Mouse (Mus musculus) neural tube, embryonic 12.5 days (tissue): ENCODE data around the gene Galr2. TPM values are rescaled to one million over a fixed set of nuclear protein-coding genes. Genes with fewer than 3 reads are reported as not detected.

Experiments used
- ATAC-seq: fragments of 200-750 bp; cut with Nextera tagmentation; 2 replicates; pipeline ENCODE4 v1.8.0; 2017; ENCODE audit warnings: low read depth, mild to moderate bottlenecking, moderate TSS enrichment, moderate library complexity; ENCODE audit not compliant: low FRiP score
- H3K27ac ChIP-seq: fragments of 300-500 bp; sonication (generic); 2 replicates; pipeline ENCODE4 v1.5.1; 2016
- H3K27me3 ChIP-seq: fragments of 300-500 bp; sonication (generic); replicated peaks from 2 replicates; pipeline ENCODE4 v1.6.1; 2016; ENCODE audit warnings: mild to moderate bottlenecking
- H3K36me3 ChIP-seq: fragments of 300-500 bp; sonication (generic); 2 replicates; pipeline ENCODE4 v1.6.1; 2016; ENCODE audit warnings: mild to moderate bottlenecking
- H3K4me1 ChIP-seq: fragments of 300-500 bp; sonication (generic); 2 replicates; pipeline ENCODE4 v1.6.1; 2016
- H3K4me2 ChIP-seq: fragments of 300-500 bp; sonication (generic); replicated peaks from 2 replicates; pipeline ENCODE4 v1.6.1; 2016; ENCODE audit warnings: mild to moderate bottlenecking
- H3K4me3 ChIP-seq: fragments of 300-500 bp; sonication (generic); 2 replicates; pipeline ENCODE4 v1.5.1; 2016
- H3K9ac ChIP-seq: fragments of 300-500 bp; sonication (generic); 2 replicates; pipeline ENCODE4 v1.6.1; 2016; ENCODE audit warnings: mild to moderate bottlenecking
- H3K9me3 ChIP-seq: fragments of 300-500 bp; sonication (generic); 2 replicates; pipeline ENCODE4 v1.6.1; 2016; ENCODE audit warnings: mild to moderate bottlenecking
- whole genome bisulfite sequencing: fragments of 180-500 bp; shearing (Covaris S2); methylation state at CpG from one replicate; pipeline ENCODE4 v1.1.7; 2016; 5-methylcytosine and 5-hydroxymethylcytosine counted together
- polyA plus RNA-seq: library from polyadenylated mRNA; unstranded; fragments of >200 nt; fragmentation: Nextera tagmentation; extraction: Ambion mirVana; gene quantifications from 2 replicates; pipeline ENCODE4 v1.2.1, GENCODE M21; 2016

The Galr2 gene
- 1.4 and 2.0 TPM in 2 replicates for polyA plus RNA-seq

GRCm38 (mm10) chr11:116280751-116281663 is at the start of gene Galr2:
Galr2 (plus strand) TSS chr11:116280939.
- Histone ChIP-seq H3K4me3 (peak within 1 kb of the TSS; percentile 20), H3K36me3 (no peaks in the 10 kb centered on the region), H3K27me3 (peaks cover 64% of the 10 kb centered on the region), H3K27ac (no peak within 1 kb of the TSS), H3K4me2 (peak within 1 kb of the TSS; percentile 55), H3K9me3 (no peaks in the 10 kb centered on the region), H3K4me1 (peaks cover 6% of the 10 kb centered on the region), H3K9ac (peak within 1 kb of the TSS; percentile 9; the same call in 1 of the 2 replicates)
- WGBS, result 5% methylated on average over 48 of the region's 48 CpGs
- no peak for ATAC-seq

- Histone ChIP-seq H3K27me3 (peaks cover 24% of the 10 kb centered on the region), H3K27ac (no peak overlapping the region), H3K4me2 (peak overlapping the region; percentile 16; the same call in 1 of the 2 replicates), H3K4me3 (no peak overlapping the region), H3K36me3 (no peaks in the 10 kb centered on the region), H3K4me1 (no peaks in the 10 kb centered on the region), H3K9me3 (no peaks in the 10 kb centered on the region), H3K9ac (0 out of 2 replicates have a peak overlapping the region, but pooled peaks have one; percentile 17)
- ATAC-seq, result no peak
- WGBS, result 25% methylated on average over 17 of the region's 17 CpGs
Measured at GRCm38 (mm10) chr11:116232427-116232826, 48.3 kb upstream of the Galr2 start.

- 92% methylated on average over 8 of the region's 8 CpGs for WGBS
- Histone ChIP-seq H3K27me3 (peaks cover 31% of the 10 kb centered on the region), H3K4me1 (peaks cover 7% of the 10 kb centered on the region), H3K27ac (no peak overlapping the region), H3K36me3 (no peaks in the 10 kb centered on the region), H3K4me2 (no peak overlapping the region), H3K4me3 (no peak overlapping the region), H3K9me3 (no peaks in the 10 kb centered on the region), H3K9ac (no peak overlapping the region)
- ATAC-seq, result no peak
Measured at GRCm38 (mm10) chr11:116234901-116235300, 45.8 kb upstream of the Galr2 start.

- Histone ChIP-seq H3K27me3 (peaks cover 28% of the 10 kb centered on the region), H3K36me3 (no peaks in the 10 kb centered on the region; the same call in 1 of the 2 replicates)
- WGBS, result 13% methylated on average over 31 of the region's 31 CpGs
Measured at GRCm38 (mm10) chr11:116237742-116238395, 42.9 kb upstream of the Galr2 start, which contains the start of gene Evpl. Evpl (minus strand) TSS chr11:116238077.

GRCm38 (mm10) chr11:116239797-116240196 is 40.9 kb upstream of the Galr2 start:
- Histone ChIP-seq H3K27ac (no peak overlapping the region), H3K9ac (no peak overlapping the region)

More at GRCm38 (mm10) chr11:116237742-116238395, 42.9 kb upstream of the Galr2 start, which contains the start of gene Evpl:
- no peak for ATAC-seq
- no peaks in the 10 kb centered on the region for H3K9me3 ChIP-seq
- no peak within 1 kb of the TSS for H3K9ac ChIP-seq
- no peak within 1 kb of the TSS for H3K27ac ChIP-seq
- peaks cover 17% of the 10 kb centered on the region for H3K4me1 ChIP-seq
- H3K4me3 ChIP-seq, result no peak within 1 kb of the TSS
- H3K4me2 ChIP-seq, result peak within 1 kb of the TSS; percentile 16; the same call in 1 of the 2 replicates

GRCm38 (mm10) chr11:116241744-116242235 is 38.9 kb upstream of the Galr2 start:
- peaks cover 19% of the 10 kb centered on the region for H3K27me3 ChIP-seq
- peaks cover 17% of the 10 kb centered on the region for H3K4me1 ChIP-seq
- H3K4me2 ChIP-seq, result no peak overlapping the region
- peaks cover 36% of the 10 kb centered on the region for H3K36me3 ChIP-seq
- no peak overlapping the region for H3K4me3 ChIP-seq
- 12% methylated on average over 12 of the region's 12 CpGs for WGBS
- ATAC-seq, result no peak
- no peak overlapping the region; the same call in 1 of the 2 replicates for H3K9ac ChIP-seq
- H3K27ac ChIP-seq, result no peak overlapping the region; the same call in 1 of the 2 replicates
- no peaks in the 10 kb centered on the region for H3K9me3 ChIP-seq

More at GRCm38 (mm10) chr11:116239797-116240196, 40.9 kb upstream of the Galr2 start:
- Histone ChIP-seq H3K27me3 (peaks cover 19% of the 10 kb centered on the region), H3K9me3 (no peaks in the 10 kb centered on the region), H3K4me1 (peaks cover 17% of the 10 kb centered on the region), H3K4me2 (no peak overlapping the region), H3K36me3 (peaks cover 16% of the 10 kb centered on the region), H3K4me3 (no peak overlapping the region)
- WGBS, result 6% methylated on average over 7 of the region's 7 CpGs
- no peak for ATAC-seq

- Histone ChIP-seq H3K4me3 (no peak overlapping the region), H3K4me2 (no peak overlapping the region), H3K9ac (no peak overlapping the region), H3K27ac (no peak overlapping the region), H3K9me3 (no peaks in the 10 kb centered on the region), H3K27me3 (no peaks in the 10 kb centered on the region), H3K36me3 (peaks cover 63% of the 10 kb centered on the region), H3K4me1 (peaks cover 13% of the 10 kb centered on the region)
- no peak for ATAC-seq
- 89% methylated on average over 8 of the region's 8 CpGs for WGBS
Measured at GRCm38 (mm10) chr11:116244580-116244979, 36.2 kb upstream of the Galr2 start.

GRCm38 (mm10) chr11:116245616-116246015 is 35.1 kb upstream of the Galr2 start:
- no peak for ATAC-seq

GRCm38 (mm10) chr11:116247502-116248222 is 33.1 kb upstream of the Galr2 start:
- Histone ChIP-seq H3K27me3 (no peaks in the 10 kb centered on the region), H3K9me3 (no peaks in the 10 kb centered on the region), H3K9ac (no peak overlapping the region), H3K4me1 (no peaks in the 10 kb centered on the region), H3K27ac (no peak overlapping the region), H3K36me3 (peaks cover 94% of the 10 kb centered on the region), H3K4me2 (no peak overlapping the region), H3K4me3 (no peak overlapping the region)
- 82% methylated on average over 14 of the region's 14 CpGs for WGBS
- ATAC-seq, result no peak

More at GRCm38 (mm10) chr11:116245616-116246015, 35.1 kb upstream of the Galr2 start:
- Histone ChIP-seq H3K9me3 (no peaks in the 10 kb centered on the region), H3K4me2 (no peak overlapping the region), H3K9ac (no peak overlapping the region), H3K4me3 (no peak overlapping the region), H3K27me3 (no peaks in the 10 kb centered on the region), H3K27ac (no peak overlapping the region), H3K36me3 (peaks cover 74% of the 10 kb centered on the region), H3K4me1 (peaks cover 9% of the 10 kb centered on the region)
- 78% methylated on average over 6 of the region's 6 CpGs for WGBS

- Histone ChIP-seq H3K4me2 (no peak overlapping the region), H3K9ac (no peak overlapping the region), H3K27ac (no peak overlapping the region), H3K4me1 (no peaks in the 10 kb centered on the region), H3K27me3 (no peaks in the 10 kb centered on the region), H3K4me3 (no peak overlapping the region), H3K9me3 (no peaks in the 10 kb centered on the region), H3K36me3 (peaks cover 96% of the 10 kb centered on the region)
- 94% methylated on average over 8 of the region's 8 CpGs for WGBS
- no peak for ATAC-seq
Measured at GRCm38 (mm10) chr11:116250898-116251297, 29.8 kb upstream of the Galr2 start.

GRCm38 (mm10) chr11:116253076-116253600 is 27.6 kb upstream of the Galr2 start:
- Histone ChIP-seq H3K9ac (no peak overlapping the region), H3K27ac (no peak overlapping the region), H3K4me2 (no peak overlapping the region), H3K9me3 (no peaks in the 10 kb centered on the region), H3K4me1 (no peaks in the 10 kb centered on the region), H3K36me3 (peaks cover 93% of the 10 kb centered on the region), H3K27me3 (no peaks in the 10 kb centered on the region), H3K4me3 (no peak overlapping the region)
- WGBS, result 85% methylated on average over 3 of the region's 3 CpGs
- no peak for ATAC-seq
